Mouse (Mus musculus): Measurements from ENCODE around the gene Exoc4. TPM values are rescaled to one million over a fixed set of nuclear protein-coding genes. Genes with fewer than 3 reads are reported as not detected.

The Exoc4 gene
- polyA plus RNA-seq, 1 experiment from 2014 or later, result 28.7 TPM

- WGBS, result 85% methylated on average over 5 of the region's 5 CpGs
- no peak for ATAC-seq (ENCODE audit: insufficient number of reproducible peaks, low FRiP score, low TSS enrichment, low read depth)
These were observed 690.3 kb downstream of the Exoc4 start for GRCm38 (mm10) chr6:33939169-33939568.

GRCm38 (mm10) chr6:33946911-33947489 lies 698.1 kb downstream of the Exoc4 start:
- Histone ChIP-seq H3K36me3 (ENCODE audit: control insufficient read depth, insufficient read depth, low read length) (no peaks in the 10 kb centered on the region), H3K4me2 (ENCODE audit: low read depth, severe bottlenecking) (no peak overlapping the region), H3K27me3 (ENCODE audit: control insufficient read depth, insufficient read depth, low read length) (no peaks in the 10 kb centered on the region), H3K4me1 (ENCODE audit: control insufficient read depth, insufficient read depth, low read length) (no peaks in the 10 kb centered on the region), H3K4me3 (ENCODE audit: low read depth, low read length) (no peak overlapping the region), H3K27ac (replicated peaks; ENCODE audit: low read depth, low read length) (no peak overlapping the region), H3K9me3 (ENCODE audit: control insufficient read depth, low read length) (no peaks in the 10 kb centered on the region), H3K9ac (ENCODE audit: low read length) (no peak overlapping the region)
- WGBS, result 66% methylated on average over 2 of the region's 2 CpGs
- DNase-seq (ENCODE audit: low spot score) (no peak), ATAC-seq (ENCODE audit: insufficient number of reproducible peaks, low FRiP score, low TSS enrichment, low read depth) (no peak)

More at GRCm38 (mm10) chr6:33939169-33939568, 690.3 kb downstream of the Exoc4 start:
- H3K4me1 ChIP-seq (ENCODE audit: control insufficient read depth, insufficient read depth, low read length), result no peaks in the 10 kb centered on the region
- no peak overlapping the region for H3K9ac ChIP-seq (ENCODE audit: low read length)
- no peak overlapping the region for H3K4me2 ChIP-seq (ENCODE audit: low read depth, severe bottlenecking)
- H3K36me3 ChIP-seq (ENCODE audit: control insufficient read depth, insufficient read depth, low read length), result no peaks in the 10 kb centered on the region
- H3K27me3 ChIP-seq (ENCODE audit: control insufficient read depth, insufficient read depth, low read length), result no peaks in the 10 kb centered on the region
- no peaks in the 10 kb centered on the region for H3K9me3 ChIP-seq (ENCODE audit: control insufficient read depth, low read length)
- no peak overlapping the region for H3K27ac ChIP-seq (replicated peaks; ENCODE audit: low read depth, low read length)
- H3K4me3 ChIP-seq (ENCODE audit: low read depth, low read length), result no peak overlapping the region
- no peak for DNase-seq (ENCODE audit: low spot score)

GRCm38 (mm10) chr6:33950113-33950512 lies 701.2 kb downstream of the Exoc4 start:
- ATAC-seq (ENCODE audit: insufficient number of reproducible peaks, low FRiP score, low TSS enrichment, low read depth) (no peak), DNase-seq (ENCODE audit: low spot score) (no peak)
- no peaks in the 10 kb centered on the region for H3K27me3 ChIP-seq (ENCODE audit: control insufficient read depth, insufficient read depth, low read length)
- H3K9me3 ChIP-seq (ENCODE audit: control insufficient read depth, low read length), result no peaks in the 10 kb centered on the region
- H3K27ac ChIP-seq (replicated peaks; ENCODE audit: low read depth, low read length), result no peak overlapping the region
- no peak overlapping the region for H3K9ac ChIP-seq (ENCODE audit: low read length)
- H3K36me3 ChIP-seq (ENCODE audit: control insufficient read depth, insufficient read depth, low read length), result no peaks in the 10 kb centered on the region
- 95% methylated on average over 2 of the region's 2 CpGs for WGBS
- H3K4me2 ChIP-seq (ENCODE audit: low read depth, severe bottlenecking), result no peak overlapping the region
- H3K4me1 ChIP-seq (ENCODE audit: control insufficient read depth, insufficient read depth, low read length), result no peaks in the 10 kb centered on the region
- no peak overlapping the region for H3K4me3 ChIP-seq (ENCODE audit: low read depth, low read length)

DNA sequence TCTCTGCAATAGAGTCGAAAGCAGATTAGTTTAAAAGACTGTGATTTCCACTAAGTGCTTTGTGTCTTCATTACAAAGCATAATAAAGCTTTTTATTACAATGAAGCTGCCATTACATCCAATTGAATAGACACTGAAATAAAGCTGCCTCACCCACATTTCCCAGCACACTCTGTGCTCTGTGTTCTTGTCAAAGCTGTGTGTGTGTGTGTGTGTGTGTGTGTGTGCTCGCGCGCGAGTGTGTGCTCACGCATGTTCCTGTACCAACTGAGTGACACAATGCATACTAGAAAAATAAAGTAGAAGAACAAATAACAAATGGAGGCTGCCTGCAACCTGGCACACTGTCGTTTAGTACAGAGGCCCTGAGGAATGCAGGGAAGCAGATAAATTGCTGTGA lies 706.6 kb downstream of the Exoc4 start:
- no peak overlapping the region for H3K4me3 ChIP-seq (ENCODE audit: low read depth, low read length)
- 89% methylated on average over 7 of the region's 7 CpGs for WGBS
- H3K4me1 ChIP-seq (ENCODE audit: control insufficient read depth, insufficient read depth, low read length), result no peaks in the 10 kb centered on the region
- H3K27me3 ChIP-seq (ENCODE audit: control insufficient read depth, insufficient read depth, low read length), result no peaks in the 10 kb centered on the region
- H3K4me2 ChIP-seq (ENCODE audit: low read depth, severe bottlenecking), result no peak overlapping the region
- H3K9me3 ChIP-seq (ENCODE audit: control insufficient read depth, low read length), result no peaks in the 10 kb centered on the region
- ATAC-seq (ENCODE audit: insufficient number of reproducible peaks, low FRiP score, low TSS enrichment, low read depth) (no peak), DNase-seq (ENCODE audit: low spot score) (no peak)
- no peak overlapping the region for H3K9ac ChIP-seq (ENCODE audit: low read length)
- no peak overlapping the region for H3K27ac ChIP-seq (replicated peaks; ENCODE audit: low read depth, low read length)
- no peaks in the 10 kb centered on the region for H3K36me3 ChIP-seq (ENCODE audit: control insufficient read depth, insufficient read depth, low read length)

DNA sequence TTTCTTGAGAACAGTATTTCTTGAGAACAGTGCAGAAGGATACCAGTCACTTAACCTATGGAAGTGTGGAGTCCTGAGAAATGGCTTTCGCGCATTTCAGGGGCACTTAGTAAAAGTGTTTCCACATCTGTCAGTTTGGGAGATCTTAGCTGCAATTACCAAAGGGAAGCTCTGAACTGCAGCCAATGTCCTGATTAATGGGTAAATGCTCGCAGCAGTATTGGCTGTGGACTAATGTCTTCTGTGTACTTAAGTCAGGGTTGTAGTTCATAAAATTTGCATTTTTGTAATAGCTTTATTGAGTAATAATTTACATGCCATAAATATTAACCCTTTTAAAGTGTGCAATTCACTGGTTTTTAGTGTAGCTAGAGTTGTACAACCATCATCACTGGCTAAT lies 709.4 kb downstream of the Exoc4 start:
- ATAC-seq (ENCODE audit: insufficient number of reproducible peaks, low FRiP score, low TSS enrichment, low read depth) (no peak), DNase-seq (ENCODE audit: low spot score) (no peak)
- Histone ChIP-seq H3K36me3 (ENCODE audit: control insufficient read depth, insufficient read depth, low read length) (no peaks in the 10 kb centered on the region), H3K4me1 (ENCODE audit: control insufficient read depth, insufficient read depth, low read length) (no peaks in the 10 kb centered on the region), H3K4me2 (ENCODE audit: low read depth, severe bottlenecking) (no peak overlapping the region), H3K9me3 (ENCODE audit: control insufficient read depth, low read length) (no peaks in the 10 kb centered on the region), H3K27ac (replicated peaks; ENCODE audit: low read depth, low read length) (no peak overlapping the region), H3K27me3 (ENCODE audit: control insufficient read depth, insufficient read depth, low read length) (no peaks in the 10 kb centered on the region), H3K4me3 (ENCODE audit: low read depth, low read length) (no peak overlapping the region), H3K9ac (ENCODE audit: low read length) (no peak overlapping the region)
- WGBS, result 61% methylated on average over 3 of the region's 3 CpGs

DNA sequence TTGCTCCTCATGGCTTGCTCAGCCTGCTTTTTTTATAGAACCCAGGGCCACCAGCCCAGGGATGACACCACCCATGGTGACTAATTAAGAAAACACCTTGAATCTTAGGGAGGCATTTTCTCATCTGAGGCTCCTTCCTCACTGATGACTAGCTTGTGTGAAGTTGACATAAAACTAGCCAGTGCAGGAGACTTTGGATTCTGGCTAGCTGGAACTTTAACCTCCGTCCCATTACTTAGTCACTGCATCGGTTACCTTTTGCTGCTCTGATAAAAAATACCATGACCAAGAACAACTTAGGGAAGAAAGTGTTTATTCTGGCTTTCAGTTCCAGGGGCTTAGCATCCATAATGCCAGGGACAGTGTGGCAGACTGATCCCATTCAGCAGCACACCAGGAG lies 711.9 kb downstream of the Exoc4 start:
- Histone ChIP-seq H3K27me3 (ENCODE audit: control insufficient read depth, insufficient read depth, low read length) (no peaks in the 10 kb centered on the region), H3K4me3 (ENCODE audit: low read depth, low read length) (no peak overlapping the region), H3K4me1 (ENCODE audit: control insufficient read depth, insufficient read depth, low read length) (no peaks in the 10 kb centered on the region; the same call in 1 of the 2 replicates), H3K36me3 (ENCODE audit: control insufficient read depth, insufficient read depth, low read length) (no peaks in the 10 kb centered on the region), H3K27ac (replicated peaks; ENCODE audit: low read depth, low read length) (no peak overlapping the region), H3K9me3 (ENCODE audit: control insufficient read depth, low read length) (no peaks in the 10 kb centered on the region), H3K9ac (ENCODE audit: low read length) (no peak overlapping the region), H3K4me2 (ENCODE audit: low read depth, severe bottlenecking) (no peak overlapping the region)
- WGBS, result 95% methylated on average over 2 of the region's 2 CpGs
- ATAC-seq (ENCODE audit: insufficient number of reproducible peaks, low FRiP score, low TSS enrichment, low read depth) (no peak), DNase-seq (ENCODE audit: low spot score) (no peak)

- Histone ChIP-seq H3K4me3 (ENCODE audit: low read depth, low read length) (no peak overlapping the region), H3K36me3 (ENCODE audit: control insufficient read depth, insufficient read depth, low read length) (no peaks in the 10 kb centered on the region), H3K9me3 (ENCODE audit: control insufficient read depth, low read length) (no peaks in the 10 kb centered on the region), H3K27me3 (ENCODE audit: control insufficient read depth, insufficient read depth, low read length) (no peaks in the 10 kb centered on the region), H3K27ac (replicated peaks; ENCODE audit: low read depth, low read length) (no peak overlapping the region), H3K4me1 (ENCODE audit: control insufficient read depth, insufficient read depth, low read length) (peaks cover 2% of the 10 kb centered on the region; the same call in 1 of the 2 replicates), H3K4me2 (ENCODE audit: low read depth, severe bottlenecking) (no peak overlapping the region), H3K9ac (ENCODE audit: low read length) (no peak overlapping the region)
- DNase-seq (ENCODE audit: low spot score), result no peak
- WGBS, result 41% methylated on average over 2 of the region's 2 CpGs
- no peak for ATAC-seq (ENCODE audit: insufficient number of reproducible peaks, low FRiP score, low TSS enrichment, low read depth)
These were observed 714.2 kb downstream of the Exoc4 start for GRCm38 (mm10) chr6:33963092-33963491.

- H3K4me2 ChIP-seq (ENCODE audit: low read depth, severe bottlenecking), result no peak overlapping the region
- no peak overlapping the region for H3K9ac ChIP-seq (ENCODE audit: low read length)
- H3K4me1 ChIP-seq (ENCODE audit: control insufficient read depth, insufficient read depth, low read length), result peaks cover 2% of the 10 kb centered on the region; the same call in 1 of the 2 replicates
- ATAC-seq (ENCODE audit: insufficient number of reproducible peaks, low FRiP score, low TSS enrichment, low read depth) (no peak), DNase-seq (ENCODE audit: low spot score) (peak; percentile 26)
- WGBS, result 8% methylated on average over 2 of the region's 2 CpGs
- H3K27ac ChIP-seq (replicated peaks; ENCODE audit: low read depth, low read length), result no peak overlapping the region
- no peaks in the 10 kb centered on the region for H3K27me3 ChIP-seq (ENCODE audit: control insufficient read depth, insufficient read depth, low read length)
- no peaks in the 10 kb centered on the region for H3K9me3 ChIP-seq (ENCODE audit: control insufficient read depth, low read length)
- H3K36me3 ChIP-seq (ENCODE audit: control insufficient read depth, insufficient read depth, low read length), result no peaks in the 10 kb centered on the region
- H3K4me3 ChIP-seq (ENCODE audit: low read depth, low read length), result no peak overlapping the region
These were observed 716.7 kb downstream of the Exoc4 start for GRCm38 (mm10) chr6:33965571-33965970.

- H3K4me1 ChIP-seq (ENCODE audit: control insufficient read depth, insufficient read depth, low read length), result peaks cover 2% of the 10 kb centered on the region; the same call in 1 of the 2 replicates
- no peaks in the 10 kb centered on the region for H3K27me3 ChIP-seq (ENCODE audit: control insufficient read depth, insufficient read depth, low read length)
- 72% methylated on average over 2 of the region's 2 CpGs for WGBS
- H3K36me3 ChIP-seq (ENCODE audit: control insufficient read depth, insufficient read depth, low read length), result no peaks in the 10 kb centered on the region
- no peak overlapping the region for H3K4me2 ChIP-seq (ENCODE audit: low read depth, severe bottlenecking)
- H3K9me3 ChIP-seq (ENCODE audit: control insufficient read depth, low read length), result no peaks in the 10 kb centered on the region
- DNase-seq (ENCODE audit: low spot score) (no peak), ATAC-seq (ENCODE audit: insufficient number of reproducible peaks, low FRiP score, low TSS enrichment, low read depth) (no peak)
- H3K27ac ChIP-seq (replicated peaks; ENCODE audit: low read depth, low read length), result no peak overlapping the region
- H3K9ac ChIP-seq (ENCODE audit: low read length), result no peak overlapping the region
- no peak overlapping the region for H3K4me3 ChIP-seq (ENCODE audit: low read depth, low read length)
These were observed 719.9 kb downstream of the Exoc4 start for GRCm38 (mm10) chr6:33968746-33969145.

All from limb, embryonic 11.5 days (tissue).